Mouse (Mus musculus) heart, postnatal 36 days (tissue): ENCODE results near the gene Ranbp9. TPM values are rescaled to one million over a fixed set of nuclear protein-coding genes. Genes with fewer than 3 reads are reported as not detected.

Experiments
- DNase-seq, 2 experiments: peaks; one replicate each; pipeline ENCODE4 v3.0.0; 2021 to 2022
- intact Hi-C: fragments of 180-260 bp; cut with DNase I; formaldehyde crosslinking; loops from one replicate; pipeline ENCODE4 v1.15.1; 2025
- total RNA-seq, 2 experiments: library from RNA; stranded (reverse); gene quantifications; 2 replicates each; pipeline ENCODE4 v1.2.3; 2021

The Ranbp9 gene
- total RNA-seq, 2 experiments from 2014 or later, result 43.0 to 48.3 TPM

DNA sequence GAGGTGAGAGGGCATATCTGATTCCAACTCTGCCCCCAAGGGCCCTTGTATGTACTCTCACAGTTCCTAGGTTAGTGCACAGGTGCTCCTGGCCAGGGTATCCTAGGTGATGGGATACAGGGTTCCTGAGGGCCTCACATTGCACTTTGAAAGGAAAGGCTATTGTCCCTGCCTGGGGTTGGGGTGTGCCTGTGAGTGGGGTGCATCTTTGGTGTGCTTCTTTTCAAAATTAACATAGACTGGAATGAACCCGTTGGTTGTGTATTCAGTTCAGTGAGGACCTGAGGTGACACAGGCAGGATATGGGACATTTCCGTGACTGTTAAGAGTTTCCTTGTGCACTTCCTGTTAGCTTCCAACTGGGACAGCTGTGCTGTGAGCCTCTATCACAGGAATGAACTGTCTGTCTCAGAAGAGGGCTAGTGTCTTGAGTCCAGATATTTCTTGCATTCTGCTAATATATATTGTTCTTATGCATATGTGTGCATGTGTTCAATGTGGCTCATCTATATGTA is 106.1 kb downstream of the Ranbp9 start:
- DNase-seq, result no peak
- intact Hi-C loops, result no loop called here

DNA sequence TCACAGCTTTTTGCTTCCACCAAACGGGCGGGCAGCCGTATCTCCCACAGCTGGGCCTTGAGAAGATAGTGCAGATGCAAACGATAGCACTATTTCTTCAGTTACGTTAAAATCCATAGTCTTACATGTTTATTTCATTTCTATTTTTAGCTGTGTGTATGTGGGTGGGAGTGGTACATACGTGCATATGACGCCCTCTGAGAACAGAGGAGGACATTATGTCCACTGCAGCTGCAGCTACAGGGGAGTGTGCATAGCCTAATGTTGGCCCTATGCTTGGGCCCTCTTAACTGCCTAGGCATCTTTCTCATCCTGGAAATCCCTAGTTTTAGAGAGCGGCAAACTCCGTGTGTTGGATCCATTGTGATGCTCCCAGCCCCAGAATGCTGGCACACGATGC is 106.9 kb downstream of the Ranbp9 start:
- no peak for DNase-seq
- intact Hi-C loops, result no loop called here

DNA sequence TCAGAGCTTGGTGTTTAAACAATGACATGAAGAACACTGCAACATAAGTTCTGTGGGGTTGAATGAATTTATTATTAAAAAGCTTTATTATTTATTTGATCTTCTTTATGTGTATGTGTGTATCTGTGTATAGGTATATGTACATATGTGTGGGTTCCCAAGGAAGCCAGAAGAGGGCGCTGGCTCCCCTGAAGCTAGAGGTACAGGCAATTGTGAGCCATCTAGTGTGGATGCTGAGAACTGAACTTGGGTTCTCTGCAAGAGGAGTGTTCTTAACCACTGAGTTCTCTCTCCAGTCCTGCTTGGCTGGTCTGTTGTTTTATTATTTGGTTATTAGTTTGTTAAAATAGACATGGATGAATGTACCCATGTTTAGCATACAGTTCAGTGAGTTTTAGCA is 108.2 kb downstream of the Ranbp9 start:
- DNase-seq, result no peak
- intact Hi-C loops, result no loop called here

- intact Hi-C loops, result no loop called here
- DNase-seq, result no peak
These were observed 111.0 kb downstream of the Ranbp9 start for GRCm38 (mm10) chr13:43370063-43370462.

DNA sequence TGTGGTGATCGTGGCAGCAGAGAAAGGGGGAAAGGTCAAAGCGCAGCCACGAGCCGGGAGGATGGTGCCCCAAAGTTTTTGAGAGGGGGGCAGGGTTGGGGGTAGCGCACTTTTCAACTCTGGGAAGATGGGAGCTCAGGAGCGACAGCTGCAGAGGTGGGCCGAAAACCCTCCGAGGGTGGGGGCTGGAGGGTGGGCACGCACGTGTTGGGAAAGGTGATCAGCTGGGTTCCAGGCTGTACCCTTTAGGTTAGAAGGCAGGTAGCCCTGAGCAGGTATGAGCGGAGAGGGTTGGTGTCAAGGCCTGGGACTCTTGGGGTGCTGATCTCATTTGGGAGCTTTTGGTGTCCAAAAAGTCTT is 115.3 kb downstream of the Ranbp9 start:
- DNase-seq, result peak; percentile 7 to 12
- intact Hi-C loops, result loop anchor here (2.0 kb wide), 1 partner anchor 59 kb away; no protein-coding TSS in a partner anchor

DNA sequence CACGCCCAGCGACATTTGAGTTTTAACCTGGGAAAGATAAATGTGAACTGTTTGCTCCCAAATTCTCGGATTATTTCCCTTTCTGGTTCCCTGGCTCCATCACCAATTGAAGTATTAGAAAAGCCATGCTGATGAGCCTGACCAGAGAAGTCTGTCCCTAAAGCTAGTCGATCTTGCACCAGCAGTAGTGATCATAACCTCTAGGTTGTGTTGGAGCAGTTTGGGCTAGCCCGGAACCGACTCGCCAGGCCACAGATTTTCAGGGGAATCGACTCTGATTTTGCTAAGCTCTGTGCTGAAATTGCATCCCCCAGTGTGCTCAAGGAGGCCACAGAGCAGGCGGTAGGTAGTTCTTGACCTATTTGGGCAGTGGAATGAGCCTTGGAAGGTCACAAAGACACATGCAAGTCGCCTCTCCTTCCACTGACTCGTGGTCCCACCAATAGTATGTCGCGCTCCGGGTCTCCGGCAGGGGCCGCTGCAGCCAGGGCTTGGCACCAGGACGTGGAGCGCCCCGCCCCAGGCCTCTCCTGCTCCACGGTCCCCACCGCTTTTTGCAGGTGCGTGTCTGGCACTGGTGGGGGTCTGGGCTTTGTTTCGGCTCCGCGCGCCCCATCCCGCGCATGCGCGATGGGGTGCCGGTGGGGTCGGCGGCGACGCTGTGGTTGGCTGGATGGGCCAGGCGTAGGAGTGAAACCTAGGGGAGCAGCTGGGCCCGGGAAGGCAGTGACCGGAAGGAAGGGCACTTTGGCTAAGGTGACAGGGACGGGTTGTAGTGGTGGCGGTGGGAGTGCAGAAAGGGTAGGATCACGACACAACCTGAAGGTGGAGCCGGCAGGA is 115.9 kb downstream of the Ranbp9 start, which contains the start of gene Sirt5:
TSS of gene Sirt5 (plus strand) at position 512 of the 840 bp plus-strand sequence.
- peak; percentile 92 to 93 for DNase-seq
- intact Hi-C loops, result loop anchor here (2.0 kb wide), 1 partner anchor 58 kb away; no protein-coding TSS in a partner anchor

DNA sequence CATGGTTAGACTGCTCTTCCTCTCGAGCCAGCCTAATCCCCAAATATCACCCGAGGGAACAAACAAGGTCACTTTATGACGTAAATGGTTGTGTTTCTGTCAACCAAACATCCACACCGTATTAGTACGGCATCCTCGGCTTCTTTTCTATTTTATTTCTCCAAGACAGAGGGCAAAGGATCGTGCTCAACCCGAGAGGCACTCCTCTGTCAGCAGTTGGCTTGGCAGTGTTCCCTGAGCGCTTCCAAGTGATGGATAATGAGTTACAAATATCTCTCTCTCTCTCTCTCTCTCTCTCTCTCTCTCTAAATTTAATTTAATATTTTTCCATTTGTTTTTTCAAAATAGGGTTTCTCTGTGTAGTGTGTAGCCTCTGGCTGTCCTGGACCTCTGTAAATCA is 118.7 kb downstream of the Ranbp9 start:
- intact Hi-C loops, result no loop called here
- no peak for DNase-seq

GRCm38 (mm10) chr13:43360534-43360933 is 120.5 kb downstream of the Ranbp9 start:
- DNase-seq, result no peak
- intact Hi-C loops, result no loop called here

GRCm38 (mm10) chr13:43356346-43357125 is 124.5 kb downstream of the Ranbp9 start:
- intact Hi-C loops, result no loop called here
- no peak for DNase-seq

GRCm38 (mm10) chr13:43354362-43354761 is 126.7 kb downstream of the Ranbp9 start:
- intact Hi-C loops, result no loop called here
- no peak for DNase-seq

DNA sequence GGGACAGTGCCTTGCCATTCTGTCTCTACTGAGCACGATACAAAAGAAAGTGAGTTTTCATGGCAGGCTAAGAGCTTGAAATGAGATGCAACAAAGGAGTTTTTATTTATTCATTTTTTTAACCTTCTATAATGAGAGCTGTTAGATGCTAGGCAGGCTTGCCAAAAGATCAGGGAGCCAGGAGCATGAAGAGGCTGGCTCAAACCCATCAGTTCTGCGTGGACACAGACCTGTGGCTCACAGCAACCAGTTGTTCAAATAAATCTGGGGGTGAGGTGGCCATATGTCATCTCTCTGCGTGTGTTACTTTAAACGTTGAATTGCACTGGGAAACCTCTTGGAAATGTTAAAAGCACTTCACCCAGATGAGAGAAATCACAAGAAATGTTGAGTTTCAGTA is 127.7 kb downstream of the Ranbp9 start:
- intact Hi-C loops, result no loop called here
- DNase-seq, result no peak

Other genes starting within 250 kb of the Ranbp9 start
- gene Gfod1, start 177.1 kb downstream of the Ranbp9 start, total RNA-seq, result 10 to 100 TPM; 26.8 to 36.3 TPM
- 10 to 100 TPM; 50.5 to 56.0 TPM for gene Sirt5, start 115.8 kb downstream of the Ranbp9 start, total RNA-seq
- 100 to 1,000 TPM; 102 to 122 TPM for gene Nol7, start 82.9 kb downstream of the Ranbp9 start, total RNA-seq
- 10 to 100 TPM; 45.6 to 49.1 TPM for gene Mcur1, start 78.9 kb upstream of the Ranbp9 start, total RNA-seq
- gene Rnf182, start 134.4 kb upstream of the Ranbp9 start, total RNA-seq, result under 1 TPM in 1 of 2 experiments, not detected in 1; 0.28 TPM